Mouse (Mus musculus) olfactory bulb, adult 2 months (tissue): ENCODE results near the gene Gnb2. TPM values are rescaled to one million over a fixed set of nuclear protein-coding genes. Genes with fewer than 3 reads are reported as not detected.
A peak's percentile ranks its signal among the peaks of the same experiment; 100 is the strongest.

Experiments
- H3K27ac ChIP-seq: fragments of 200-500 bp; 2 replicates; pipeline ENCODE4 v1.5.1; 2012; ENCODE audit warnings: low read depth, low read length; ENCODE audit not compliant: insufficient read depth
- H3K4me1 ChIP-seq: fragments of 200-500 bp; 2 replicates; pipeline ENCODE4 v1.6.1; 2012; ENCODE audit warnings: low read length; ENCODE audit not compliant: control insufficient read depth, insufficient read depth
- H3K4me3 ChIP-seq: fragments of 200-500 bp; 2 replicates; pipeline ENCODE4 v1.5.1; 2012; ENCODE audit warnings: mild to moderate bottlenecking, low read depth, low read length, moderate library complexity; ENCODE audit not compliant: insufficient read depth
- CTCF ChIP-seq: fragments of 200-500 bp; IDR thresholded peaks from 2 replicates; pipeline ENCODE4 v1.5.1; 2012; ENCODE audit warnings: low read depth, mild to moderate bottlenecking, low read length, moderate library complexity; ENCODE audit not compliant: insufficient read depth
- POLR2A ChIP-seq: fragments of 200-500 bp; IDR thresholded peaks from 2 replicates; pipeline ENCODE4 v1.6.1; 2012; ENCODE audit warnings: mild to moderate bottlenecking, low read depth, low read length, moderate library complexity; ENCODE audit not compliant: insufficient read depth
- WGBS: fragments of 180-500 bp; shearing (Covaris S2); methylation state at CpG from one replicate; pipeline ENCODE4 v1.1.7; 2018; 5-methylcytosine and 5-hydroxymethylcytosine counted together
- polyA plus RNA-seq: library from polyadenylated mRNA; stranded (reverse); fragments of >200 nt; gene quantifications from 2 replicates; pipeline ENCODE4 v1.2.4, GENCODE M21; 2012; ENCODE audit warnings: low replicate concordance; ENCODE audit not compliant: missing spikeins, insufficient read depth, insufficient read length

Gnb2 gene
- polyA plus RNA-seq, 1 experiment: not detected

DNA sequence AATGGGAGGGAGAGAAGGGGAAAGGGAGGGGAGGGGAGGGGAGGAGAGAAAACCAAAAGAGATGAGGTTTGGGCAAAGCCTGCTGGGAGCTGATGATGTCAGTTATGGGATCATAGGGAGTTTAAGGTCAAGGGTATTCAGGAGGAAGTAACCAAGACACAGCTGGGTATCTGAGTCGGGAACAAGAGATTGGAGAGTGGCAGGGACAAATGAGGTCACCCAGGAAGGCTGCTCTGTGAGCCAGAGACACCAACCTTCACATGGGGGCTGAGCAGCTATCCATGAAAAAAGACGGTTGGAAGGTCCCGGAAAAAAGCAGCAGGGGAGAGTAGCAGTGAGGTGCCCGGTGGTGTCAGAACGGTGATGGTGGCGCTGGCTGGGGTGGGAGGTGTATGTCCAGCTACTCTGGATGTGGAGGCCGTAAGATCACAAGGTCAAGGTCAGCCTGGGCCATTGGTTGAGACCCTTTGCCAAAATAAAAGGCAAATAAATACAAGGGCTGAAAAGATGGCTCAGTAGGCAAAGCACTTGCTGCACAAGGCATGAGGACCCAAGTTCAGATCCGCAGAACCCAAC is 35.0 kb upstream of the Gnb2 start:
- Histone ChIP-seq H3K27ac (no peak overlapping the region), H3K4me3 (no peak overlapping the region), H3K4me1 (no peaks in the 10 kb centered on the region)
- no peak for TF ChIP-seq POLR2A
- TF ChIP-seq CTCF: no peak
- WGBS: 76% methylated on average over 8 of the region's 8 CpGs

DNA sequence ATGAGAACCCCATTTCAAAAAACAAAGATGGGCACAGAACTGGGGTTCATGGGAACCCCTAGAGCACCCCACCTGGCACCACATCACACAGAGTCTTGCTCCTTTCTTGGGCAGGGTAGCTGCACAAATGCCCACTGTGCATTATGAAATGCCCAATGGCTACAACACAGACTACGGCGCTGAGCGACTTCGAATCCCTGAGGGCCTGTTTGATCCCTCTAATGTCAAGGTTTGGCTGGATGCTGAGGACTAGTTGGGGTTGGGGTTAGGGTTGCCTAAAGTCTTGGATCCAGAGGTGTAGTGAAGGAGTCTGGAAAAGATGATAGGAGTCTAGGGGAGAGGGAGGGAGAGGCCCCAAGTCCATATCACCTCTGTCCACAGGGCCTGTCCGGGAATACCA is 33.1 kb upstream of the Gnb2 start:
- Histone ChIP-seq H3K4me1 (peaks cover 3% of the 10 kb centered on the region; the same call in 1 of the 2 replicates), H3K4me3 (no peak overlapping the region), H3K27ac (no peak overlapping the region)
- 96% methylated on average over 5 of the region's 5 CpGs for WGBS
- no peak for TF ChIP-seq POLR2A
- TF ChIP-seq CTCF: no peak

DNA sequence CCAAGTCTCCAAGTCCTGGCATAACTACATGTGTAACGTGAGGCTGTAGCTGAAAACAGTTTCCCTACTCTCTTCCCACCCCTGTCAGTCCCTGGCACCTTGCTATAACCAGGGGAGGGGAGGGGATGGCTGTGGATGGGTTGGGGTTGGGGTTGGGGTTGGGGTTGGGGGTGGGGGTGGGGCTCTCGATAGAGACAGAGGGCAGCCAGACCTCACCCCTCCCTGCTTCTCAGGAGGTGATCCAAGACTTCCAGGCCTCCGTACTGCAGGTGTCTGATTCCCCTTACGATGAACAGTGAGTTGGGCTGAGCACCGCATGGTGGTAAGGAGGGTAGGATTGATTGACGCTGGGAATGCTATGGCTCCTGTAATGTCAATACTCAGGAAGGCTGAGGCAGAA is 32.4 kb upstream of the Gnb2 start:
- TF ChIP-seq POLR2A (no peak), CTCF (no peak)
- peaks cover 5% of the 10 kb centered on the region; the same call in 1 of the 2 replicates for H3K4me1 ChIP-seq
- H3K27ac ChIP-seq: no peak overlapping the region
- no peak overlapping the region for H3K4me3 ChIP-seq
- WGBS: 68% methylated on average over 6 of the region's 6 CpGs

DNA sequence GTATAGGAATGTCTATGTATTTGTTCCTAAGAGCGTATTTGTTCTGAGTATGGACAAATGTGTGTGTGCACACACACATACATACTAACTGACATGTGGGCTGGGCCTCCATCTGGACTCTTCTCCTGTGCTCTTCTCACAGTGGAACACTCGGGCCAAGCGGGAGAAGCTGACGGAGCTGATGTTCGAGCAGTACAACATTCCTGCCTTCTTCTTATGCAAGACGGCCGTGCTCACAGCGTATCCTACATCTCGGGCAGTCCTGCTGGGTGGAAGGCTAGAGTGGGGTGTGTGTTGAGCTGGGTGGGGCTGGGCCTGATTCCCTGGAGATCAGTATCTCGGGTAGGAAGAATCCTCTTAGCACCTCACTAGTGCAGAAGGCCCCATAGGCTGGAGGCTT is 29.7 kb upstream of the Gnb2 start:
- H3K27ac ChIP-seq: no peak overlapping the region

DNA sequence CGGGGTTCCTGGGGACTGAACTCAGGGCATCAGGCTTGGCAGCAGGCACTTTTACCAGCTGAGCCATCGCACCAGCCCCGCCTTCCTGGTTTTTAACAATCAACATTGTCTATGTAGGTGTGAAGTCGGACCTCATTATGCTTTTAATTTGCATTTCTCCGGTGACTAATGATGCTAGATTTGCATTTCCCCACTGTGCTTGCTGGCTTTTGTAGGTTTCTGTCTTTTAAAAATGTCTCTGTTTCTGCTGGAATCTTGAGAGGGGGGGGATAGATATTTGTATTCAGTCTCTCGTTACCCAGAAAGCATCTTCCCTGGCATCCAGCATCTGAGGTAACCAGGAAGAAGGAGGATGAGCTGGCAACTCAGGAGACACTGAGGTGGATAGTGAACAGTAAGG is 28.2 kb upstream of the Gnb2 start:
- H3K27ac ChIP-seq: no peak overlapping the region
- TF ChIP-seq POLR2A: no peak
- TF ChIP-seq CTCF: no peak
- WGBS: 34% methylated on average over 6 of the region's 6 CpGs
- no peak overlapping the region for H3K4me3 ChIP-seq
- H3K4me1 ChIP-seq: peaks cover 5% of the 10 kb centered on the region; the same call in 1 of the 2 replicates

More for the DNA sequence above, 29.7 kb upstream of the Gnb2 start:
- no peak for TF ChIP-seq POLR2A
- WGBS: 82% methylated on average over 10 of the region's 10 CpGs
- peaks cover 5% of the 10 kb centered on the region; the same call in 1 of the 2 replicates for H3K4me1 ChIP-seq
- H3K4me3 ChIP-seq: no peak overlapping the region

DNA sequence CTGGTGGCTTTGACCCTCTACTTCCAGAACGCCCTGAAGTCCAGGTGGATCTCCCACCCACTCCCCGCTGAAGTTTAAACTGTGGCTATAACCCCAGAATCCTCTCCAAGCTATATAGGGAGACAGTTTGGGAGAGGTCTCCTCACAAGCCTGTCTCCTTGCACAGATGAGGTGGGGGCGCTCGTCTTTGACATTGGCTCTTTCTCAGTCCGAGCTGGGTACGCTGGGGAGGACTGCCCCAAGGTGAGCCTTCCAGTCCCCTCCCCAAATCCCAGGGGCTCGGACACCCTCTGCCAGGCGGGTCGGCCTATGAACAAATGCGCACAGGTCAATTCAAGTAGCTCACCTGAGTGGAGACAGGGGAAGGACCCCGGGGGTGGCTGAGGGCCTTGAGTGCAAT is 20.6 kb upstream of the Gnb2 start:
- peaks cover 12% of the 10 kb centered on the region for H3K4me1 ChIP-seq
- H3K27ac ChIP-seq: no peak overlapping the region
- peak overlapping the region; percentile 89 for H3K4me3 ChIP-seq
- TF ChIP-seq POLR2A: no peak
- no peak for TF ChIP-seq CTCF
- 46% methylated on average over 11 of the region's 11 CpGs for WGBS

DNA sequence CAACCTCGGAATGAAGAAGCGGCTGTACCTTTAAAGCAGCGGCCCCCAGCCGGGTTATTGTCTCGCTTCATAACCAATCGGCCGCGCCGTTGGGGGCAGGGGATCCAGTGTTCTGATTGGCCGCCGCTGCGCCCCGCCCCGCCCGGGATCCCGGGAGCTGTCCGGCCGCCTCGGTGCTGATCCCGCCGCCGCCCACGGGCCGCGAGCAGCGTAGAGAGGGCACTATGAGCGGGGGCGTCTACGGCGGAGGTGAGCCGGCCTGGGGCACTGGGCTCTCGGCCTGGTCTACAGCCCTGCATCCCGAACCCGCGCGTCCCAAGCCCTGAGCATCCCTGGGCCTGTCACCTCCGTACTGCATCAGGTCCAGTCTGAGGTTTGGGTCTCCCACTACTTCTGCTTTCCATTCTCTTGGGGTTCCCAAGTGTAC is 20.1 kb upstream of the Gnb2 start, which contains the start of gene Actl6b:
TSS of gene Actl6b (plus strand) at position 107 of the 427 bp plus-strand sequence.
- under 1% methylated on average over 37 of the region's 37 CpGs for WGBS
- H3K4me3 ChIP-seq: peak within 1 kb of the TSS; percentile 89
- TF ChIP-seq POLR2A (peak; percentile 74; the same call in 1 of the 2 replicates), CTCF (no peak)
- H3K27ac ChIP-seq: peak within 1 kb of the TSS; percentile 43; the same call in 1 of the 2 replicates
- peaks cover 12% of the 10 kb centered on the region for H3K4me1 ChIP-seq

DNA sequence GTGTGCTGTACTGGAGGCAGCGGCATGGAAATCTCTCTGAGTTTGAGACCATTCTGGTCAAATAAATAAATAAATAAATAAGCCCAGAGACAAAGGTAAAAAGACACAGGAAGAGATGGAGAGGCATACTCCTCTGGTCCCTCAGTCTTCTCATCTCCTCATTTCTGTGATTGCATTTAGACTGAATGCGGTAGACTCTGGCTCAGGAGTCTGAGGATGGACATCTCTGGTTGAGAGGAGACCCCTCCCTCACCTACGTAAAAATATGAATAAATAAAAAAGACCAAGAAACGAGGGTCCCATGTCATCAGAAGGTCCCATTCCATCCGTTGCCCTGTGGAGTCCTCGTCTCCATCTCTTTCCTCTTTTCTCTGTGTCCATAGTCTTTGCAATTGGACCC is 19.7 kb upstream of the Gnb2 start:
- WGBS: 14% methylated on average over 6 of the region's 6 CpGs

DNA sequence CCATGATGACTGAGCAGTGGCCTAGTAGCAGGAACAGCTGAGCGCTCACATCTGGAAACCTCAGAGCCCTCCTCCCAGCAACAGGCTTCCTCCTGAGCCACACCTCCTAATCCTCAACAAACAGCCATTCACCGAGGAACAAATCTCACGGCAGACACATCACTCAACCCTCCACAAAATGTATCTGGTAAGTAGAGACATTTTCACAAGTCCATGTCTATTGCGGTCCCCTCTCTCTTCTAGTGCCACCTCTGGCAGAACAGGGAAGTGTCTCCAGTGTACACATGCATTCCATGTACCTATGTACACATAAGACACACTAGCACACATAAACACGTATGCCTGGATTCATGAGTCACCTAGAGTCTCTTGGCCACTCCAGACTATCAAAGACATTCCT is 17.8 kb upstream of the Gnb2 start:
- H3K4me1 ChIP-seq: peaks cover 12% of the 10 kb centered on the region
- TF ChIP-seq CTCF (no peak), POLR2A (no peak)
- WGBS: 70% methylated on average over 5 of the region's 5 CpGs
- H3K27ac ChIP-seq: no peak overlapping the region
- no peak overlapping the region for H3K4me3 ChIP-seq

More for the DNA sequence above, 19.7 kb upstream of the Gnb2 start:
- TF ChIP-seq POLR2A (no peak), CTCF (no peak)
- H3K4me3 ChIP-seq: peak overlapping the region; percentile 89
- peaks cover 12% of the 10 kb centered on the region for H3K4me1 ChIP-seq
- H3K27ac ChIP-seq: peak overlapping the region; percentile 9; the same call in 1 of the 2 replicates
